Mouse (Mus musculus) intestine, embryonic 16.5 days (tissue): ENCODE data around the gene Mdm2. TPM values are rescaled to one million over a fixed set of nuclear protein-coding genes. Genes with fewer than 3 reads are reported as not detected.
"Not testable (repeated sequence)": the region's sequence is repeated elsewhere in the genome, so short reads cannot be mapped to it uniquely, and the experiment has no call there.

Source experiments
- ATAC-seq: fragments of 200-750 bp; cut with Nextera tagmentation; 2 replicates; pipeline ENCODE4 v1.8.0; 2017; ENCODE audit warnings: moderate TSS enrichment, moderate library complexity
- H3K27ac ChIP-seq: fragments of 300-500 bp; sonication (generic); 2 replicates; pipeline ENCODE4 v1.5.1; 2014; ENCODE audit warnings: mild to moderate bottlenecking, low read length
- H3K27me3 ChIP-seq: fragments of 300-500 bp; sonication (generic); replicated peaks from 2 replicates; pipeline ENCODE4 v1.6.1; 2014; ENCODE audit warnings: low read length, control low read depth, mixed read lengths; ENCODE audit not compliant: control insufficient read depth, insufficient read depth
- H3K36me3 ChIP-seq: fragments of 300-500 bp; sonication (generic); 2 replicates; pipeline ENCODE4 v1.6.1; 2014; ENCODE audit warnings: low read length, control low read depth; ENCODE audit not compliant: control insufficient read depth, insufficient read depth
- H3K4me1 ChIP-seq: fragments of 300-500 bp; sonication (generic); 2 replicates; pipeline ENCODE4 v1.6.1; 2014; ENCODE audit warnings: low read length, control low read depth, mixed read lengths; ENCODE audit not compliant: control insufficient read depth, insufficient read depth
- H3K4me2 ChIP-seq: fragments of 300-500 bp; sonication (generic); 2 replicates; pipeline ENCODE4 v1.6.1; 2014; ENCODE audit warnings: low read depth, low read length, control low read depth
- H3K4me3 ChIP-seq: fragments of 300-500 bp; sonication (generic); 2 replicates; pipeline ENCODE4 v1.5.1; 2014; ENCODE audit warnings: mild to moderate bottlenecking, low read length
- H3K9ac ChIP-seq: fragments of 300-500 bp; sonication (generic); 2 replicates; pipeline ENCODE4 v1.6.1; 2014; ENCODE audit warnings: low read depth, low read length
- H3K9me3 ChIP-seq: fragments of 300-500 bp; sonication (generic); 2 replicates; pipeline ENCODE4 v1.6.1; 2016; ENCODE audit warnings: low read length, control low read depth; ENCODE audit not compliant: control insufficient read depth
- WGBS: fragments of 180-500 bp; shearing (Covaris S2); extraction: QIAGEN DNeasy Blood & Tissue Kit; methylation state at CpG from one replicate; pipeline ENCODE4 v1.1.7; 2014; 5-methylcytosine and 5-hydroxymethylcytosine counted together
- polyA plus RNA-seq: library from polyadenylated mRNA; unstranded; fragments of >200 nt; fragmentation: Nextera tagmentation; extraction: Ambion mirVana; gene quantifications from 2 replicates; pipeline ENCODE4 v1.2.1, GENCODE M21; 2015

Mdm2 gene
- polyA plus RNA-seq, 1 experiment from 2014 or later = 32.4 TPM

GRCm38 (mm10) chr10:117742618-117743017 is 32.1 kb upstream of the Mdm2 start:
- Histone ChIP-seq H3K4me3 (no peak overlapping the region), H3K9me3 (no peaks in the 10 kb centered on the region), H3K27me3 (no peaks in the 10 kb centered on the region), H3K36me3 (no peaks in the 10 kb centered on the region), H3K27ac (no peak overlapping the region), H3K9ac (no peak overlapping the region), H3K4me1 (peaks cover 8% of the 10 kb centered on the region; the same call in 1 of the 2 replicates), H3K4me2 (no peak overlapping the region)
- 85% methylated on average over 4 of the region's 4 CpGs for WGBS
- ATAC-seq = no peak

GRCm38 (mm10) chr10:117741698-117742475 is 31.3 kb upstream of the Mdm2 start:
- WGBS = 80% methylated on average over 15 of the region's 15 CpGs

GRCm38 (mm10) chr10:117740921-117741320 is 30.4 kb upstream of the Mdm2 start:
- H3K27me3 ChIP-seq = no peaks in the 10 kb centered on the region
- H3K9ac ChIP-seq = no peak overlapping the region
- H3K4me2 ChIP-seq = no peak overlapping the region
- H3K9me3 ChIP-seq = no peaks in the 10 kb centered on the region
- WGBS = 85% methylated on average over 9 of the region's 9 CpGs
- H3K27ac ChIP-seq = no peak overlapping the region
- peaks cover 8% of the 10 kb centered on the region; the same call in 1 of the 2 replicates for H3K4me1 ChIP-seq
- ATAC-seq = no peak
- H3K36me3 ChIP-seq = no peaks in the 10 kb centered on the region
- H3K4me3 ChIP-seq = no peak overlapping the region

More at GRCm38 (mm10) chr10:117741698-117742475, 31.3 kb upstream of the Mdm2 start:
- H3K4me2 ChIP-seq = no peak overlapping the region
- 0 out of 2 replicates have a peak overlapping the region, but pooled peaks have one; percentile 6 for H3K9ac ChIP-seq
- no peak for ATAC-seq
- no peaks in the 10 kb centered on the region for H3K36me3 ChIP-seq
- H3K27ac ChIP-seq = no peak overlapping the region
- H3K4me1 ChIP-seq = peaks cover 8% of the 10 kb centered on the region; the same call in 1 of the 2 replicates
- H3K9me3 ChIP-seq = no peaks in the 10 kb centered on the region
- no peaks in the 10 kb centered on the region for H3K27me3 ChIP-seq
- no peak overlapping the region for H3K4me3 ChIP-seq

GRCm38 (mm10) chr10:117740171-117740570 is 29.6 kb upstream of the Mdm2 start:
- Histone ChIP-seq H3K27me3 (no peaks in the 10 kb centered on the region), H3K4me1 (peaks cover 5% of the 10 kb centered on the region; the same call in 1 of the 2 replicates), H3K9me3 (no peaks in the 10 kb centered on the region), H3K36me3 (no peaks in the 10 kb centered on the region), H3K4me2 (no peak overlapping the region), H3K27ac (no peak overlapping the region), H3K9ac (no peak overlapping the region), H3K4me3 (no peak overlapping the region)
- ATAC-seq = no peak
- 98% methylated on average over 10 of the region's 10 CpGs for WGBS

- no peak overlapping the region for H3K4me3 ChIP-seq
- H3K27me3 ChIP-seq = no peaks in the 10 kb centered on the region
- no peaks in the 10 kb centered on the region for H3K36me3 ChIP-seq
- H3K4me1 ChIP-seq = no peaks in the 10 kb centered on the region
- H3K27ac ChIP-seq = no peak overlapping the region
- H3K9ac ChIP-seq = no peak overlapping the region
- ATAC-seq = no peak
- WGBS = 93% methylated on average over 6 of the region's 6 CpGs
- H3K9me3 ChIP-seq = no peaks in the 10 kb centered on the region
- H3K4me2 ChIP-seq = no peak overlapping the region
Measured at GRCm38 (mm10) chr10:117739648-117739948, 29.0 kb upstream of the Mdm2 start.

- ATAC-seq = no peak
- no peaks in the 10 kb centered on the region for H3K4me1 ChIP-seq
- H3K4me2 ChIP-seq = no peak overlapping the region
- no peaks in the 10 kb centered on the region for H3K27me3 ChIP-seq
- WGBS = 96% methylated on average over 15 of the region's 15 CpGs
- H3K4me3 ChIP-seq = no peak overlapping the region
- no peak overlapping the region for H3K27ac ChIP-seq
- H3K9me3 ChIP-seq = no peaks in the 10 kb centered on the region
- no peak overlapping the region for H3K9ac ChIP-seq
- H3K36me3 ChIP-seq = no peaks in the 10 kb centered on the region
Measured at GRCm38 (mm10) chr10:117738928-117739647, 28.5 kb upstream of the Mdm2 start.

- Histone ChIP-seq H3K4me2 (no peak overlapping the region), H3K4me3 (no peak overlapping the region), H3K36me3 (no peaks in the 10 kb centered on the region), H3K27me3 (no peaks in the 10 kb centered on the region), H3K9ac (no peak overlapping the region), H3K27ac (no peak overlapping the region), H3K9me3 (no peaks in the 10 kb centered on the region), H3K4me1 (no peaks in the 10 kb centered on the region)
- 82% methylated on average over 13 of the region's 13 CpGs for WGBS
- no peak for ATAC-seq
Measured at GRCm38 (mm10) chr10:117738140-117738921, 27.8 kb upstream of the Mdm2 start.

- not testable (repeated sequence) for H3K27me3 ChIP-seq, ATAC-seq, H3K4me3 ChIP-seq, H3K4me2 ChIP-seq, H3K9ac ChIP-seq, H3K4me1 ChIP-seq, H3K36me3 ChIP-seq, H3K9me3 ChIP-seq
- peak overlapping the region; percentile 41; the same call in 1 of the 2 replicates for H3K27ac ChIP-seq
- WGBS = 90% methylated on average over 8 of the region's 8 CpGs
Measured at GRCm38 (mm10) chr10:117737498-117737897, 26.9 kb upstream of the Mdm2 start.

- peak; percentile 76 for ATAC-seq
- 0 out of 2 replicates have a peak overlapping the region, but pooled peaks have one; percentile 28 for H3K27ac ChIP-seq
Measured at GRCm38 (mm10) chr10:117737075-117737474, 26.5 kb upstream of the Mdm2 start.

More at GRCm38 (mm10) chr10:117737075-117737474, 26.5 kb upstream of the Mdm2 start:
- Histone ChIP-seq H3K4me1 (no peaks in the 10 kb centered on the region), H3K4me2 (no peak overlapping the region), H3K9ac (no peak overlapping the region), H3K36me3 (no peaks in the 10 kb centered on the region), H3K4me3 (no peak overlapping the region), H3K9me3 (no peaks in the 10 kb centered on the region), H3K27me3 (no peaks in the 10 kb centered on the region)
- 72% methylated on average over 4 of the region's 4 CpGs for WGBS
